Mouse (Mus musculus) heart, postnatal 10 days (tissue): ENCODE measurements around the gene Olfr493. TPM values are rescaled to one million over a fixed set of nuclear protein-coding genes. Genes with fewer than 3 reads are reported as not detected.

Experiments used
- DNase-seq, 2 experiments: peaks; one replicate each; pipeline ENCODE4 v3.0.0; 2021
- intact Hi-C: fragments of 180-260 bp; cut with DNase I; formaldehyde crosslinking; loops from one replicate; pipeline ENCODE4 v1.15.1; 2025
- total RNA-seq, 2 experiments: library from RNA; stranded (reverse); gene quantifications; 2 replicates each; pipeline ENCODE4 v1.2.3; 2021

Gene Olfr493
- not detected for total RNA-seq

GRCm38 (mm10) chr7:108346879-108347278 is at the start of gene Olfr493:
Gene Olfr493 (minus strand): TSS chr7:108346979.
- DNase-seq, result no peak
- intact Hi-C loops, result no loop called here

- DNase-seq, result no peak
- intact Hi-C loops, result no loop called here
Observed at GRCm38 (mm10) chr7:108392867-108393266, 46.1 kb upstream of the Olfr493 start, which contains the start of gene Olfr495. Gene Olfr495 (plus strand): TSS chr7:108393167.

GRCm38 (mm10) chr7:108365035-108365434 is 18.3 kb upstream of the Olfr493 start, which contains the start of gene Olfr494:
Gene Olfr494 (plus strand): TSS chr7:108365335.
- DNase-seq, result no peak
- intact Hi-C loops, result no loop called here

- intact Hi-C loops, result no loop called here
- no peak for DNase-seq
Observed at GRCm38 (mm10) chr7:108323574-108323973, 23.2 kb downstream of the Olfr493 start, which contains the start of gene Olfr492. Gene Olfr492 (minus strand): TSS chr7:108323674.

GRCm38 (mm10) chr7:108313151-108313550 is 33.6 kb downstream of the Olfr493 start, which contains the start of gene Olfr491:
Gene Olfr491 (plus strand): TSS chr7:108313451.
- intact Hi-C loops, result no loop called here
- no peak for DNase-seq

Other genes starting within 250 kb of the Olfr493 start
- gene Olfr482, start 249.4 kb downstream of the Olfr493 start, total RNA-seq, result under 1 TPM; 0.82 to 0.89 TPM
- gene Olfr483, start 246.1 kb downstream of the Olfr493 start, total RNA-seq, result not detected
- gene Olfr484, start 219.5 kb downstream of the Olfr493 start, total RNA-seq, result not detected
- gene Olfr485, start 187.1 kb downstream of the Olfr493 start, total RNA-seq, result not detected
- gene Olfr486, start 174.2 kb downstream of the Olfr493 start, total RNA-seq, result not detected
- gene Olfr487, start 132.3 kb downstream of the Olfr493 start, total RNA-seq, result not detected
- not detected for gene Olfr488, start 88.6 kb downstream of the Olfr493 start, total RNA-seq
- not detected for gene Olfr490, start 58.0 kb downstream of the Olfr493 start, total RNA-seq
- not detected for gene Olfr491, start 33.5 kb downstream of the Olfr493 start, total RNA-seq
- gene Olfr492, start 23.3 kb downstream of the Olfr493 start, total RNA-seq, result not detected
- not detected for gene Olfr494, start 18.4 kb upstream of the Olfr493 start, total RNA-seq
- gene Olfr495, start 46.2 kb upstream of the Olfr493 start, total RNA-seq, result not detected
- gene Olfr497, start 73.4 kb upstream of the Olfr493 start, total RNA-seq, result not detected
- not detected for gene Olfr498, start 118.3 kb upstream of the Olfr493 start, total RNA-seq
- not detected for gene Olfr502, start 178.1 kb upstream of the Olfr493 start, total RNA-seq
- not detected for gene Olfr503, start 197.5 kb upstream of the Olfr493 start, total RNA-seq
- not detected for gene Olfr504, start 218.8 kb upstream of the Olfr493 start, total RNA-seq